Mouse (Mus musculus) liver, postnatal 0 days (tissue): ENCODE measurements around the gene Gm45618. TPM values are rescaled to one million over a fixed set of nuclear protein-coding genes. Genes with fewer than 3 reads are reported as not detected.

Experiments
- ATAC-seq: fragments of 200-750 bp; cut with Nextera tagmentation; 2 replicates; pipeline ENCODE4 v1.8.0; 2017; ENCODE audit warnings: mild to moderate bottlenecking, moderate library complexity
- DNase-seq: peaks from one replicate; pipeline ENCODE4 v3.0.0-alpha.2; 2016
- H3K27ac ChIP-seq: fragments of 300-500 bp; sonication (generic); 2 replicates; pipeline ENCODE4 v1.5.1; 2014; ENCODE audit warnings: antibody characterized with exemption, moderate library complexity, mild to moderate bottlenecking, low read depth
- H3K27me3 ChIP-seq: fragments of 300-500 bp; sonication (generic); 2 replicates; pipeline ENCODE4 v1.6.1; 2014; ENCODE audit warnings: low read length, control low read depth, mixed read lengths; ENCODE audit not compliant: insufficient read depth
- H3K36me3 ChIP-seq: fragments of 300-500 bp; sonication (generic); replicated peaks from 2 replicates; pipeline ENCODE4 v1.6.1; 2014; ENCODE audit warnings: mild to moderate bottlenecking, control low read depth, low read length, moderate library complexity, mixed read lengths; ENCODE audit not compliant: insufficient read depth
- H3K4me1 ChIP-seq: fragments of 300-500 bp; sonication (generic); 2 replicates; pipeline ENCODE4 v1.6.1; 2014; ENCODE audit warnings: antibody characterized with exemption, mild to moderate bottlenecking, control low read depth; ENCODE audit not compliant: insufficient read depth
- H3K4me2 ChIP-seq: fragments of 300-500 bp; sonication (generic); 2 replicates; pipeline ENCODE4 v1.6.1; 2014; ENCODE audit warnings: low read depth, mild to moderate bottlenecking, low read length, moderate library complexity, mixed read lengths
- H3K4me3 ChIP-seq: fragments of 300-500 bp; sonication (generic); 2 replicates; pipeline ENCODE4 v1.5.1; 2014; ENCODE audit warnings: low read depth, low read length
- H3K9ac ChIP-seq: fragments of 300-500 bp; sonication (generic); replicated peaks from 2 replicates; pipeline ENCODE4 v1.6.1; 2014; ENCODE audit warnings: mild to moderate bottlenecking, moderate library complexity
- H3K9me3 ChIP-seq: fragments of 300-500 bp; sonication (generic); 2 replicates; pipeline ENCODE4 v1.6.1; 2016; ENCODE audit warnings: mild to moderate bottlenecking, control low read depth, low read length, mixed read lengths
- CTCF ChIP-seq: sonication (generic); IDR thresholded peaks from 2 replicates; pipeline ENCODE4 v1.5.1; 2016; ENCODE audit warnings: antibody characterized with exemption, low read depth
- EP300 ChIP-seq: IDR thresholded peaks from 2 replicates; pipeline ENCODE4 v1.6.1; 2016; ENCODE audit warnings: antibody characterized with exemption, low read depth, mild to moderate bottlenecking
- WGBS: fragments of 180-500 bp; shearing (Covaris S2); extraction: QIAGEN DNeasy Blood & Tissue Kit; methylation state at CpG from one replicate; pipeline ENCODE4 v1.1.7; 2014; ENCODE audit not compliant: insufficient replicate concordance; 5-methylcytosine and 5-hydroxymethylcytosine counted together
- polyA plus RNA-seq: library from polyadenylated mRNA; unstranded; fragments of >200 nt; fragmentation: Nextera tagmentation; extraction: Ambion mirVana; gene quantifications from 2 replicates; pipeline ENCODE4 v1.2.1, GENCODE M21; 2015

The Gm45618 gene
- polyA plus RNA-seq, 1 experiment from 2014 or later = not detected

DNA sequence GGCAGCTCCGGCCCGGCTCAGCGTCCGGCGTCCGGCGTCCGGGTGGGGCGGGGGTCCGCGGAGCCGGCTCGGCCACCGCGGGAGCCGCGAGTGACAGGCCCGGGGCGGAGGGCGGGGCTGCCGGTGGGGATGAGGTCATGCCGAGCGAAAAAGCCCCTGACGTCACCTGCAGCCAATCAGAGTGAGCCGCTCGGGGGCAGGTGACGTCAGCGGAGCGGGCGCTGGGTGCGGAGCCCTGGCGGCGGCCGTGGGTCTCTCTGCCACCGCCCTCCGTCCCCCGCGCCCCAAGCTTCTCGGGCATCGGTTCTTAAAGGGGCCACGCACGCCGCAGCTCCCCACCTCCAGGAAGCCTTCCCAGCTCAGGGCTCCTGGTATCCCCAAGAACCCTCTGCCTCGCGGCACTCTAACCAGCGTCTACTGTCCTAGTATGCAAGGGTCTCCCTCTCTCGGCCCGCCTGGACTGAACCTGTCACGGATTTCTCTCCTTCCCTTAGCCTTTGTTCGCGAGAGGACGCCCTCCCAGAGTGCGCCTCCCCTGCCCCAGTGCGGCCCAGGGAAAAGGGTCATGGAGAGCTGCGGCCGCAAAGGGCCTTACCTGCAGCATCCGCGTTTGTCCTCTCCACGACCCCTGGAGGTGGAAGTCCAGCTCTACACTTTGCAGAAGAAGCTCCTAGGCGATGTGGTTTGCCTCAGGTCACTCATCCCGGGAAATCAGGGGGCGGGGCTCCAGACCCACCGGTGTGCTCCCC, 25.2 kb downstream of the Gm45618 start, which contains the start of gene Dusp8:
Dusp8 (minus strand) TSS at position 661 of the 749 bp plus-strand sequence.
- peaks cover 23% of the 10 kb centered on the region for H3K4me1 ChIP-seq
- H3K4me3 ChIP-seq = peak within 1 kb of the TSS; percentile 67
- WGBS = under 1% methylated on average over 57 of the region's 63 CpGs
- peak within 1 kb of the TSS; percentile 66 for H3K27ac ChIP-seq
- TF ChIP-seq CTCF = peak; percentile 52
- TF ChIP-seq EP300 = no peak
- DNase-seq = peak; percentile 93
- peak; percentile 90 for ATAC-seq
- H3K36me3 ChIP-seq = no peaks in the 10 kb centered on the region
- no peaks in the 10 kb centered on the region for H3K9me3 ChIP-seq
- H3K9ac ChIP-seq = peak within 1 kb of the TSS; percentile 84
- H3K27me3 ChIP-seq = peaks cover 61% of the 10 kb centered on the region
- H3K4me2 ChIP-seq = peak within 1 kb of the TSS; percentile 88

DNA sequence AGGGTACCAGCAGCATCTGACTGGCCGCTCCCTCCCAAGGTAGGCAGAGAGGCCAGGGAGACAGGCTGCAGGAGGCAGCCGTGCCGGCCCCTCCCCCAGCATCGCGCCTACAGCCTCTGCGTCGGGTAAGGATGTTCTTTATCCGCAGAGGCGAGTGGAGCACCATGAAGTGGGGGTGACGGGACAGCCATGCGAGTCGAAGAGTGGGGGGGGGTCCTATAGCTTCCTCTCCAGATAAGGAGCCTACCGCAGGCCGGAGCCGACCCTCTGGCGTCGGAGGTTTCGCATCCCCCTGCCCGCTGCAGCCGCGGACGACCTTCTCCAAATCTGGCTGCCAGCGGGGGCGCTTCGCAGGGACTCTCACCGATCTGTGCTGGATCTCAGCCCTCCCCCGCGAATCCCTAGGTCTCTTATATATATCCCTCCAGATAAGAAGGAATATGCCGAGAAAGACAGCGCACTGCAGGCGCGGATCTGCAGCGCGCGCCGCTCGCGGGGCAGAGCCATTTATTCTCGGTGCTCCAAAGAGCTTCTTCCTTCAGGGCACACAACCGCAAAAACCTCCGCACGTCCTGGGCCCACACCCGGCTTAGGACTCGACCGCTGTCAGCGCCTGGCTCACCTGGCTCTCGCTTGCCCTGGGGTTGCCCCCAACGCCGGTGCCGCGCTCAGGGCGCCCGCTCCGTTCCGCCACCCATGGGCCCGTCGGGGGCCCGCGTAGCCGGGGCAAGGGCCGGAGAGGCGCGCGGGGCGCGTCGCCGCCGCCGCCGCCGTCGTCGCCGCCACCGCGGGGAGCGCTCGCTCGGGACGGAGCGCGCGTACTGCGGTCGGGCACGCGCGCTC, 26.0 kb downstream of the Gm45618 start:
- TF ChIP-seq CTCF = no peak
- no peak for TF ChIP-seq EP300
- H3K27me3 ChIP-seq = peaks cover 64% of the 10 kb centered on the region
- H3K4me3 ChIP-seq = peak overlapping the region; percentile 67
- no peaks in the 10 kb centered on the region for H3K9me3 ChIP-seq
- no peaks in the 10 kb centered on the region for H3K36me3 ChIP-seq
- WGBS = under 1% methylated on average over 82 of the region's 89 CpGs
- H3K4me2 ChIP-seq = peak overlapping the region; percentile 88
- ATAC-seq (peak; percentile 74), DNase-seq (peak; percentile 55)
- peak overlapping the region; percentile 66 for H3K27ac ChIP-seq
- H3K9ac ChIP-seq = peak overlapping the region; percentile 84
- peaks cover 30% of the 10 kb centered on the region for H3K4me1 ChIP-seq

DNA sequence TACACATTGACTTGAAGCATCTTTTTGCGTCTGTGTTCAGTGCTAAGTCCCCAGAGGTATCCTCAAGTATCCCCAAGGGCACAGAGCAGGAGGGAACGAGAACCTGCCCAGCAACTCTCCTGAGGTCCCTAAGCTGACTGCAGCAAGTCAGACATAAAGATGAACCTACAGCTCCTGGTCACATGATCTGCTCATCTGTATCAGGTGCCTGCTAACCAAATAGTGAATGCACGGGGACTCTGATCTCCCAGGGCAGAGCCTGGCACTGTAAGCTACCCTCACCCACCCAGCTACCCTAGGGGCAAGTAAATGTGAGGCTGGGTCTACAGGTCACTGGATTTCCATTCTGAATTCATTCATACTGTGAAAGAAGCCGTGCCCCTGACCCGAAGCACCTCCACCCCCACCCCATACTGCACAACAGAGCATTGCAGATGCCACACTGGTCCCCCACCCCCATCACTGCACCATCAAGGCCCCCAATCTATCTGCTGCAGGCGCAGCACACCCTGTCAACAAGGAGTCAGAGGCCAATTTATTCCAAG, 26.8 kb downstream of the Gm45618 start:
- Histone ChIP-seq H3K36me3 (no peaks in the 10 kb centered on the region), H3K4me2 (peak overlapping the region; percentile 88), H3K27me3 (peaks cover 61% of the 10 kb centered on the region), H3K4me3 (peak overlapping the region; percentile 67), H3K4me1 (peaks cover 38% of the 10 kb centered on the region), H3K9me3 (no peaks in the 10 kb centered on the region), H3K9ac (peak overlapping the region; percentile 84), H3K27ac (peak overlapping the region; percentile 16; the same call in 1 of the 2 replicates)
- ATAC-seq (no peak), DNase-seq (peak; percentile 13)
- 34% methylated on average over 6 of the region's 6 CpGs for WGBS
- TF ChIP-seq EP300 (no peak), CTCF (no peak)

DNA sequence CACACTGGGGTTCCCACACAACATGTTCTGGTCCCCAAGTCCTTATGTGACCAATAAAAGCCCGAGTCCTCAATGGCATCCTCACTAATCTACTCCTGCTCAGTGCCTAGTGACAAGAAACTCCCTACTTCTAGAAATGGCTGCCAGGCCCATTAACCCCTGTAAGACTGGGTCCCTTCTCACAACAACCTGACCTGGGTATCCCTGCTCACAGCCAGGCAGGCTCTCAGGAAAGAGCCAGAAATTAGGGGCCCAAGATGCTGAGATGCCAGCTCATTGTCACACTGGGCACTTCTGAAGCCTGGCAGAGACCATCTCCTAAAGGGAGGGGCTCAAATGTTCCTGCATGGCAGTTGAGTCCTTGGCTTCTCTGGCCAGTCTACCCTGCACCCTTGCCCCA, 27.5 kb downstream of the Gm45618 start:
- Histone ChIP-seq H3K9ac (no peak overlapping the region; the same call in 1 of the 2 replicates), H3K27me3 (peaks cover 67% of the 10 kb centered on the region), H3K27ac (no peak overlapping the region), H3K4me3 (peak overlapping the region; percentile 67), H3K4me2 (peak overlapping the region; percentile 88), H3K4me1 (peaks cover 45% of the 10 kb centered on the region), H3K36me3 (0 out of 2 replicates have a peak, but pooled peaks cover 4% of the 10 kb centered on the region), H3K9me3 (no peaks in the 10 kb centered on the region)
- ATAC-seq (no peak), DNase-seq (no peak)
- TF ChIP-seq EP300 (no peak), CTCF (no peak)
- 31% methylated on average over 1 of the region's 1 CpGs for WGBS

DNA sequence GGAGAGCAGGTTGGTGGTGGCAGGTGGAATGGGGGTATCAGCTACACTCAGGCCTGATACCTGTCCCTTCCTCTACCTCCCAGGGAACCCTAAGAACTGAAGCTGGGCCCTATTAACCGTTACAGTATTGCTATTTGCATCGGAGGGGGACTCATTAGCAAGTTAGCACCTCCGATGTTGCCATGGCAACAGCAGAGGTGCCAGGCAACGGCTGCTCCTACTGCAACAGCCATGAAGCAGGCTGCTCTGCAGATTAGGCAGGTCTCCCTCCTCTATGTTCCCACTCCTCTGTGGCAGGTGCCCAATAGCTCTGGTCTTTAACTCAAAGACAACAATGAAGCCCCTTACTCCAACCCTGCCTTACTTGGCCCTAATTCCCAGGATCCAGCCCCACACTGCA, 28.7 kb downstream of the Gm45618 start:
- Histone ChIP-seq H3K9ac (no peak overlapping the region), H3K4me2 (no peak overlapping the region)
- no peak for ATAC-seq

More for the DNA sequence above, 28.7 kb downstream of the Gm45618 start:
- H3K27ac ChIP-seq = no peak overlapping the region
- TF ChIP-seq EP300 (no peak), CTCF (no peak)
- H3K27me3 ChIP-seq = peaks cover 59% of the 10 kb centered on the region
- H3K4me3 ChIP-seq = no peak overlapping the region
- 19% methylated on average over 4 of the region's 4 CpGs for WGBS
- 0 out of 2 replicates have a peak, but pooled peaks cover 6% of the 10 kb centered on the region for H3K36me3 ChIP-seq
- peaks cover 55% of the 10 kb centered on the region for H3K4me1 ChIP-seq
- no peaks in the 10 kb centered on the region for H3K9me3 ChIP-seq
- DNase-seq = peak; percentile 16
